Mouse (Mus musculus): ENCODE data around the gene Castor2.
A peak's percentile ranks its signal among the peaks of the same experiment; 100 is the strongest.

The Castor2 gene

GRCm38 (mm10) chr5:134166642-134167041 lies 67.1 kb downstream of the Castor2 start:
- DNase-seq (ENCODE audit: low spot score) = no peak

DNA sequence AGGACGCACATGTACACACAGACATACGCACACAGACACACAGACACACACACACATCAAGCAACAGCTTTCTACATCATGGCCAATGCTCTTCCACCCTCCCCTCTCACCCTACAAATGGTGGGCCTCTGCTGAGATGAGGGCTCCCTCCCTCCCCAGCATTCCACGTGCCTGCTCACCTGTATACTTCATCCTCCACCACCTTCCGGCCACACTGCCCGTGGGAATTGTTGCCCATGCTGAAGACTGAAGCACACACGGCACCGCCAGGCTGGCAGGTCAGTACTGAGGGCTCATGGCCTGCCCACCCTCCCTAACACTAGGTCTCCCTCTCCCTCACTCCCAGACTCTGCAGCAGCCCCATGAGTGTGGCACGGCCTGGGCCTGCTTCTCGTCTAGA lies 68.5 kb downstream of the Castor2 start:
- no peak for DNase-seq (ENCODE audit: low spot score)

GRCm38 (mm10) chr5:134169231-134169630 lies 69.7 kb downstream of the Castor2 start:
- DNase-seq (ENCODE audit: low spot score) = no peak

DNA sequence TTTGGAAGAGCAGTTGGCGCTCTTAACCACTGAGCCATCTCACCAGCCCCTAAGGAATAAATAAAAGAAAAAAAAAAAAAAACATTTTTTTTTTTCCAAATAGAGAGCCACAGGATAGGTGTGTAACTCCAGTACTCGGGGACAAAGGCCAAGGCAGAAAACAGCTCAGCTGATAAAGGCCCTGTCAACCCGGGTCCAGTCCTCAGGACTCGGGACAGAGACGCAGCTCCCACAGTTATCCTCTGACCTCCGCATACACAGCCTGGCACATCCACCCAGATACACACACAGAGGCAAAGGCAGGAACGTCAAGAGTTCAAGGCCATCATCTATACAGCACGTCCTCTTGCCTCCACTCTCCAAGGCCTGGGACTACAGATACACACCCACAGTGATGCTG lies 70.7 kb downstream of the Castor2 start:
- no peak for DNase-seq (ENCODE audit: low spot score)

DNA sequence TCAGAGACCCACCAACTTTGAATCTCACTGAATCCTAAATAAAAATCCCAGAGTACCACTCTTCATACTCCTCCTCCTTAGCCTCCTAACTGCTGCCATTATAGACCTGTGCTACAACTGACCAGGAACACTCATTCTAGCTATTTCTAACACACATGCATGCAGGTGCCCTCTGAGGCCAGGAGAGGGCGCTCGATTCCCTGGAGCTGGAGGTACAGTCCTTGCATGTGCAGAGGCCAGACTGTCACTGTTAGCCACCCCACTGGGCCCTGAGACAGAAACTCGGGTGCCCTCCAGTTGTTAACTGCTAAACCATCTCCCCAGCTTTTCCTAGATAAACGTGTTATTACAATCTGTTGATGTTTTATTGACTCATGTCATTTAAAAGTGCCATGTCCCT lies 73.7 kb downstream of the Castor2 start:
- DNase-seq (ENCODE audit: low spot score) = no peak

- DNase-seq (ENCODE audit: low spot score) = no peak
Measured at GRCm38 (mm10) chr5:134175696-134176095, 76.2 kb downstream of the Castor2 start.

- DNase-seq (ENCODE audit: low spot score) = peak; percentile 90
Measured at GRCm38 (mm10) chr5:134176169-134176881, 76.8 kb downstream of the Castor2 start, which contains the start of gene Rcc1l. TSS of gene Rcc1l (minus strand) at chr5:134176774.

DNA sequence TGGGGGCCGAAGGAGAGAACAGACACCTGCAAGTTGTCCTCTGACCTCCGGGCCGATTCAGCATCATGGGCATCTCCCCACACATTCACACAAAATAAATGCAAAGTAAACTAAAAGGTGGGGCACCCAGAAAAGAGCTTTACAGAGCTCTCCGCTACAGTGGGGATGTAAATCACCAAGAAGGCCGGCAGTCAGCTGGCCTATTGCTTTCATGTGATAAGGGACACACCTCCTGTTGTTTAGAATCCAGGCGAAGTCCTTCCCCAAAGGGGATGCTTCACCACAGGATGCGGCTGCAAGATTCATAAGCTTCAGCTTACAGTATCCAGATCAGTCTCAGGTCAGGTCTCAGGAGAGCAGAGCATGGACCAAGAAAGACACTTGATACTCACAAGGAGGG lies 79.0 kb downstream of the Castor2 start:
- DNase-seq (ENCODE audit: low spot score) = no peak

DNA sequence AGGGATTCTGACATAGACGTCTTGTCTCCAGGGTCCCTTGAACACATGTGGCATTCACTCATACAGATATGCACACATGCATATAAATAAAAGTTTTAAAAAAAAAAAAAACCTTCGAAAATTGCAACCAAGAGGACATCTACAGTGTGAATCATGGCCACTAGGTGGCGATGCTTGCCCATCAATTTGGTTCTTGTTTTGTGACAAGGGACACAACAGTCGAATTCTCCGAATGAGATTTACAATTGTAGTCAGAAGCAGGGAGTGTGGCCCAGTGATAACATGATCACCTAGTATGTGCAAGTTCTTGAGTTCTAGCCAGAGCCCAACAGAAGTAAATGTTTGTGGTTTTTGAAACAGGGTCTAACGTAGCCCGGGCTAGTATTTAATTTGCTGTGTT lies 80.4 kb downstream of the Castor2 start:
- DNase-seq (ENCODE audit: low spot score) = peak; percentile 89

DNA sequence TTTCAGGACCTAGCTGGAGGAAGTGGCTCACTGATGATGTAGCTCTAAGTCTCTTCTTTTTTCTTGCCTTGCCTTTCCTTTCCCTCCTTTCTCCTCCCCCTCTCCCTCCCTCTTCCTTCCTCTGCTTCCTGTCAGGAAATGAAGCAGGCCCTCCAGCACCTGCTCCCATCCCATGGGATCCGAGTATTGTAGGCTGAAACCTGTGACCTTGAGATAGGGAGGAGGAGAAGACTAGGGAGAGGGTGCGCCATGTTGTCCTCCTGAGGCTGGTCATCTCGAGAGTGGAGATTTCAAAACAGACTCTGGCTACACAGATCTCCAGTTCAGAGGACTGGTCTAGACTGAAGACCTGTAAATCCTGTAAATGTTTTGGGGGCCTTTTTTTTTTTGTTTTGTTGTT lies 82.7 kb downstream of the Castor2 start:
- no peak for DNase-seq (ENCODE audit: low spot score)

DNA sequence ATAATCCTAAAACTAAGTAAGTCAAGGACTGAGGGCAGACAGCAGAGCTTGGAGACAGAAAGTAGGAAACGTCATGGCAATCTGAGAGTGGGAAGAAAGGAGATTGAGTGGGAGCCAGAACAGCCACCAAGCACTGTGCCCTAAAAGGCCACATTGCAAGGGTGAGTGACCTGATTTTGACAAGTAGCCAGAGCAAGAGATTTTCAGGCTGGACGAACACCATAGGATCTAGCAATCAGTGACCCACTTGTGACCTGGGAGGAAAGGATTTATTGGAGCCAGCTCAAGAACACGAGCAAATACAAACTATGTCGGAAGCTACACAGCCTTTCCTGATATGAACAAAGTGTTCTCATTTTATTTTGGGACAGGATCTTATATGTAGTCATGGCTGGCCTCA lies 83.2 kb downstream of the Castor2 start:
- DNase-seq (ENCODE audit: low spot score) = no peak

DNA sequence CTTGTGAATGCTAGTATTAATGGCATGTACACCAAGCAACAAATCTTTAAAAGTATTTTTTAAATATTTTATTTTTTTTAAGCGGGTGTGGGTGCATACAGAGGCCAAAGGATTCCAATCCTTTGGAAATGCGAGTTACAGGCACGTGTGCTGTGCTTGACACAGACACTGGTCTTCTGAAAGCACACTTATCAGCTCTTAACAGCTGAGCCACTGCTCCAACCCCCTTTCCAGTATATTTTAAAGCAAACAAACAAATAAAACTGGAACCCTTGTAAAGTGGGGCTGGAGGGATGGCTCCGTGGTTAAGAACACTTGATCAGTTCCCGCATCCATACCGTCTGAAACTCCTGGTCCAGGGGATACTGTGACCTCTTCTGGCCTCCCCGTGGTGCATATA lies 83.7 kb downstream of the Castor2 start:
- DNase-seq (ENCODE audit: low spot score) = no peak

- DNase-seq (ENCODE audit: low spot score) = peak; percentile 99
Measured at GRCm38 (mm10) chr5:134183880-134184808, 84.6 kb downstream of the Castor2 start, which contains the start of gene Gtf2ird2. TSS of gene Gtf2ird2 (plus strand) at chr5:134184019.

GRCm38 (mm10) chr5:134186059-134186458 lies 86.5 kb downstream of the Castor2 start:
- no peak for DNase-seq (ENCODE audit: low spot score)

DNA sequence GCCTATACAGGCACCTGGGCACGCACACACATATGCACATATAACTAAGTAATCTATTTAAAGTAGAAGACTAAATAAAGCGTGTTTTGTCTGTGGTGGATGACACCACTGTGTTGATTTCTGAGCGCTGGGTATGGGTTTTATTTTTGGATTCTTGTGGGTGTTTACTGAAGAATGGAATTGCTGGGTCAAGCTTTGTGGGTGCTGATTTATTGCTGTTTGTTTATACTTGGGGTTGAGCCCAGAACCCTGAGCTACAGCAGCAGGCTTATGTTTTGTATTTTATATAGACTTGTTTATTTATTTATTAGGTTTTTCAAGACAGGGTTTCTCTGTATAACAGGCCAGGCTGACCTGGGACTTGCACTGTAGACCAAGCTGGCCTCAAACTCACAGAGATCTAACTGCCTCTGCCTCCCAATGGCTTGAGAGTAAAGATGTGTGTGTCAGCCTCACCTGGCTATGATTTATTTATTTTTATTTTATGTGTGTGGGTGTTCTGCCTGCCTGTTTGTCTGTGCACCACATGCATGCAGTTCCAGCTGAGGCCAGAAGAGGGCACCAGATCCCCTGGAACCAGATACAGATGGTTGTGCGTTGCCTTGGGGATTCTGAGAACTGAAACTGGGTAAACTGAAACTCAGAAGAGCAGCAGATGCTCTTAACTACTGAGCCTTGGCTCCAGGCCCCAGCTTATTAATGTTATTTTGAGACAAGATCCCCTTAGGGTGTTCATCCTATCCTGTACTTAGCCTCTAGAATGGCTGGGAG lies 87.6 kb downstream of the Castor2 start:
- DNase-seq (ENCODE audit: low spot score) = peak; percentile 61

- DNase-seq (ENCODE audit: low spot score) = no peak
Measured at GRCm38 (mm10) chr5:134188571-134188970, 89.1 kb downstream of the Castor2 start.

GRCm38 (mm10) chr5:134193664-134194063 lies 94.2 kb downstream of the Castor2 start:
- DNase-seq (ENCODE audit: low spot score) = no peak

All from layer of hippocampus, adult 11-12 months (tissue).